Mouse (Mus musculus) spleen, adult 2 months (tissue): ENCODE data around the gene 3300002I08Rik.

Experiments used
- CTCF ChIP-seq: fragments of 200-500 bp; IDR thresholded peaks from 2 replicates; pipeline ENCODE4 v1.5.1; 2011; ENCODE audit warnings: mild to moderate bottlenecking, inconsistent platforms; ENCODE audit not compliant: insufficient read depth, insufficient read length, insufficient replicate concordance; ENCODE audit errors: extremely low read depth
- POLR2A ChIP-seq: fragments of 200-500 bp; IDR thresholded peaks from 2 replicates; pipeline ENCODE4 v1.6.1; 2011; ENCODE audit warnings: low read depth, low read length, inconsistent platforms

DNA sequence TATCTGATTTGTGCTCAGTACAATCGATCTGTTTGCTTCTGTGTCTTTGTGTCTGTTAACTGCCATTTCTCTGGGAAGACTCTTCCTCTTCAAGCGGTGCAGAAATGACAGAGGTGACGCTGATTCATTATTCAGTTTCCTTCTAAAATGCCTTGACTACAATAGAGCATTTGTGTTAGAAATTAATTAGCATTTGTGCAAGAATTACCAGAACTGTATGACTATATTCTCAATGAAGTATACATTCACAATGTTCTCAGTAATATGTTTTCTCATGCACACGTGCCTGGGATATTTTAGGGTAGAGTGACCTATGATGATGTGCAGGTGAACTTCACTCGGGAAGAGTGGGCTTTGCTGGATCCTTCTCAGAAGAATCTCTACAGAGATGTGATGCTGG is 39.2 kb downstream of the 3300002I08Rik start, which contains the start of gene Gm10130:
- TF ChIP-seq CTCF (no peak), POLR2A (no peak)
